ENCODE assay signal across 8 mouse cellular contexts in genomic region chr10:53595744-53596676, GRCm38 (mm10). TPM values are rescaled to one million over a fixed set of nuclear protein-coding genes. Genes with fewer than 3 reads are reported as not detected.
A peak's percentile ranks its signal among the peaks of the same experiment; 100 is the strongest.
DNase-seq lines count a peak whose midpoint lies in the region; ATAC-seq and TF ChIP-seq lines count a peak whose summit lies in the region.

No protein-coding gene starts in this region.

- peak; percentile 45 for ATAC-seq in G1E (ENCODE audit: extremely low read depth, insufficient number of reproducible peaks, low FRiP score, poor library complexity, severe bottlenecking)
- ATAC-seq in heart, embryonic 14.5 days (ENCODE audit: insufficient number of reproducible peaks, insufficient read depth, low FRiP score, low read depth): no peak; the same call in 1 of the 2 replicates
- ATAC-seq in liver, embryonic 12.5 days: no peak; the same call in 1 of the 2 replicates

- H3K4me3 ChIP-seq in G1E (ENCODE audit: low read depth, low read length): peak overlapping the region; percentile 62
- H3K4me3 ChIP-seq in heart, embryonic 14.5 days (ENCODE audit: control insufficient read depth in 1 of 2, insufficient read depth in 1 of 2, low read depth in 1 of 2, low read length in 2 of 2): peak overlapping the region; percentile 68 to 93
- peak overlapping the region; percentile 94 for H3K4me3 ChIP-seq in liver, embryonic 12.5 days
- peak overlapping the region; percentile 77 for H3K4me3 ChIP-seq in small intestine, adult 2 months (ENCODE audit: low read depth, low read length)

- H3K27me3 ChIP-seq in G1E (ENCODE audit: insufficient read depth, low read length): no peaks in the 10 kb centered on the region
- H3K27me3 ChIP-seq in heart, embryonic 14.5 days (ENCODE audit: control insufficient read depth, insufficient read depth, low read length): no peaks in the 10 kb centered on the region
- no peaks in the 10 kb centered on the region for H3K27me3 ChIP-seq in liver, embryonic 12.5 days (replicated peaks)
- H3K27me3 ChIP-seq in small intestine, adult 2 months (ENCODE audit: control insufficient read depth, insufficient read depth, low read length): no peaks in the 10 kb centered on the region

- H3K36me3 ChIP-seq in G1E (replicated peaks): peaks cover 3% of the 10 kb centered on the region
- peaks cover 8% of the 10 kb centered on the region; the same call in 1 of the 2 replicates for H3K36me3 ChIP-seq in heart, embryonic 14.5 days (ENCODE audit: control insufficient read depth, insufficient read depth, low read length)
- peaks cover 18% of the 10 kb centered on the region for H3K36me3 ChIP-seq in liver, embryonic 12.5 days
- H3K36me3 ChIP-seq in small intestine, adult 2 months (ENCODE audit: control insufficient read depth, insufficient read depth, low read length): peaks cover 3% of the 10 kb centered on the region; the same call in 1 of the 2 replicates

- intact Hi-C loops in left cerebral cortex, postnatal 36 days (cut with DNase I): loop anchor here (1.0 to 10.0 kb wide), 2 partner anchors 34 to 251 kb away; partner anchors contain the start of gene Mcm9

- peak overlapping the region; percentile 96 to 99 for H3K27ac ChIP-seq in heart, embryonic 14.5 days (replicated peaks in 1 of 2; ENCODE audit: control insufficient read depth in 1 of 2, insufficient read depth in 1 of 2, low read depth in 2 of 2, low read length in 2 of 2)
- H3K27ac ChIP-seq in liver, embryonic 12.5 days: peak overlapping the region; percentile 100
- peak overlapping the region; percentile 73 for H3K27ac ChIP-seq in small intestine, adult 2 months (ENCODE audit: insufficient read depth, low read depth, low read length)

- WGBS in heart, embryonic 14.5 days: 8% methylated on average over 27 of the region's 27 CpGs
- 6% methylated on average over 27 of the region's 27 CpGs for WGBS in liver, embryonic 12.5 days (ENCODE audit: insufficient replicate concordance)
- 5% methylated on average over 24 of the region's 27 CpGs for WGBS in small intestine, adult 2 months

- TF ChIP-seq CTCF in G1E (IDR thresholded peaks at IDR 0.05; ENCODE audit: low read depth, low read length): no peak
- TF ChIP-seq CTCF in small intestine, adult 2 months (IDR thresholded peaks at IDR 0.05; ENCODE audit: extremely low read depth, insufficient read length, insufficient replicate concordance, low read depth, low read length): no peak

- H3K9me3 ChIP-seq in G1E (replicated peaks): no peaks in the 10 kb centered on the region
- no peaks in the 10 kb centered on the region for H3K9me3 ChIP-seq in heart, embryonic 14.5 days (ENCODE audit: control insufficient read depth, low read length)
- no peaks in the 10 kb centered on the region for H3K9me3 ChIP-seq in liver, embryonic 12.5 days (replicated peaks)

- H3K4me2 ChIP-seq in heart, embryonic 14.5 days (ENCODE audit: low read length): peak overlapping the region; percentile 68
- H3K4me2 ChIP-seq in liver, embryonic 12.5 days: peak overlapping the region; percentile 95

- DNase-seq in left cerebral cortex, adult 11 months (ENCODE audit: low spot score): peak; percentile 77
- no peak for DNase-seq in left cerebral cortex, postnatal 36 days (ENCODE audit: low spot score in 2 of 2)
- no peak for DNase-seq in G1E (ENCODE audit: low spot score)
- peak; percentile 82 for DNase-seq in cerebellum, adult 8-10 months
- no peak for DNase-seq in gastrocnemius, adult 8-10 months (ENCODE audit: low spot score in 2 of 2)

- H3K9ac ChIP-seq in heart, embryonic 14.5 days (ENCODE audit: low read length): peak overlapping the region; percentile 78
- peak overlapping the region; percentile 74 for H3K9ac ChIP-seq in liver, embryonic 12.5 days

- H3K4me1 ChIP-seq in G1E (ENCODE audit: insufficient read depth, low read depth, low read length): peaks cover 8% of the 10 kb centered on the region; the same call in 1 of the 2 replicates
- peaks cover 0 to 20% of the 10 kb centered on the region in 2 experiments; a peak in 2 of 4 replicates for H3K4me1 ChIP-seq in heart, embryonic 14.5 days (ENCODE audit: control insufficient read depth in 2 of 2, insufficient read depth in 2 of 2, low read length in 2 of 2)
- peaks cover 38% of the 10 kb centered on the region for H3K4me1 ChIP-seq in liver, embryonic 12.5 days
- no peaks in the 10 kb centered on the region for H3K4me1 ChIP-seq in small intestine, adult 2 months (ENCODE audit: control insufficient read depth, insufficient read depth, insufficient read length, low read length)

- TF ChIP-seq POLR2A in small intestine, adult 2 months (IDR thresholded peaks at IDR 0.05; ENCODE audit: low read depth, low read length): no peak

RNA-seq across cellular contexts. Expression of gene Asf1a, which starts 0.5 kb away (rescaled TPM):
- total RNA-seq in left cerebral cortex, postnatal 36 days (2021): 10 to 100 TPM; 16.6 to 21.6 TPM
- 45.9 and 50.2 TPM in 2 replicates for total RNA-seq in G1E (2014; fragmentation: Nextera tagmentation)
- total RNA-seq in G1E (2017): 33.8 and 56.9 TPM in 2 replicates
- 4.5 and 4.6 TPM in 2 replicates for polyA plus RNA-seq in G1E (2012)
- polyA plus RNA-seq in heart, embryonic 14.5 days (2014; fragmentation: Nextera tagmentation; extraction: Ambion mirVana): 64.4 and 73.4 TPM in 2 replicates
- polyA plus RNA-seq in liver, embryonic 12.5 days (2016; fragmentation: Nextera tagmentation; extraction: Ambion mirVana): 135 and 137 TPM in 2 replicates
- 0.29 and 1.1 TPM in 2 replicates for polyA plus RNA-seq in small intestine, adult 2 months (2012; rRNA removed)
- 10 to 100 TPM; 20.6 to 25.1 (median 24.6) TPM for total RNA-seq in gastrocnemius, adult 8-10 months (2022)

RNA-seq across cellular contexts. Expression of gene Mcm9, which starts 34.2 kb away (rescaled TPM):
- total RNA-seq in left cerebral cortex, postnatal 36 days (2021): 1 to 10 TPM; 5.8 to 6.3 TPM
- total RNA-seq in G1E (2014; fragmentation: Nextera tagmentation) (8.5 and 8.7 TPM in 2 replicates), G1E (2017) (8.2 and 10.8 TPM in 2 replicates)
- polyA plus RNA-seq in G1E (2012): 2.1 and 2.4 TPM in 2 replicates
- 11.1 and 11.8 TPM in 2 replicates for polyA plus RNA-seq in heart, embryonic 14.5 days (2014; fragmentation: Nextera tagmentation; extraction: Ambion mirVana)
- 7.8 and 7.9 TPM in 2 replicates for polyA plus RNA-seq in liver, embryonic 12.5 days (2016; fragmentation: Nextera tagmentation; extraction: Ambion mirVana)
- 1.8 and 3.7 TPM in 2 replicates for polyA plus RNA-seq in small intestine, adult 2 months (2012; rRNA removed)
- 1 to 10 TPM in 3 of 4 experiments, under 1 TPM in 1; 0.73 to 3.5 (median 1.3) TPM for total RNA-seq in gastrocnemius, adult 8-10 months (2022)

Comparison
In these comparisons a context has a peak if more than half of its experiments do, and no peak if none do; other contexts are left out.
1. DNase-seq: peak in left cerebral cortex, adult 11 months (single experiment) and cerebellum, adult 8-10 months (single experiment); none in left cerebral cortex, postnatal 36 days (0 of 2), G1E (single experiment) and gastrocnemius, adult 8-10 months (0 of 2).
2. RNA of gene Asf1a, which starts 0.5 kb away (polyA plus RNA-seq): 135 to 137 TPM in liver, embryonic 12.5 days and 64.4 to 73.4 TPM in heart, embryonic 14.5 days; 4.5 to 4.6 TPM in G1E and 0.29 to 1.1 TPM in small intestine, adult 2 months; every median in the first group is over 10 times any median in the second.
3. Peak in every context shown above with its lines, with median percentiles within 50 percentile points of each other: H3K4me3 ChIP-seq and H3K27ac ChIP-seq.